Mouse (Mus musculus): ENCODE measurements around the gene Olfr524. TPM values are rescaled to one million over a fixed set of nuclear protein-coding genes. Genes with fewer than 3 reads are reported as not detected.

Olfr524 gene
- total RNA-seq, 2 experiments from 2014 or later = not detected

- no peak for ATAC-seq (replicated peaks; ENCODE audit: poor library complexity, severe bottlenecking)
These were observed 17.9 kb downstream of the Olfr524 start for GRCm38 (mm10) chr7:140187721-140188390.

- ATAC-seq (replicated peaks; ENCODE audit: poor library complexity, severe bottlenecking) = no peak
These were observed 18.8 kb downstream of the Olfr524 start for GRCm38 (mm10) chr7:140186646-140187620.

GRCm38 (mm10) chr7:140184206-140184605 lies 21.6 kb downstream of the Olfr524 start:
- no peak for ATAC-seq (replicated peaks; ENCODE audit: poor library complexity, severe bottlenecking)

- no peak for ATAC-seq (replicated peaks; ENCODE audit: poor library complexity, severe bottlenecking)
These were observed 25.1 kb downstream of the Olfr524 start for GRCm38 (mm10) chr7:140180692-140181091.

- no peak for ATAC-seq (replicated peaks; ENCODE audit: poor library complexity, severe bottlenecking)
These were observed 26.6 kb downstream of the Olfr524 start for GRCm38 (mm10) chr7:140179176-140179575.

GRCm38 (mm10) chr7:140172936-140173335 lies 32.8 kb downstream of the Olfr524 start, which contains the start of gene Olfr523:
Olfr523 (plus strand) TSS chr7:140173217.
- no peak for ATAC-seq (replicated peaks; ENCODE audit: poor library complexity, severe bottlenecking)

- no peak for ATAC-seq (replicated peaks; ENCODE audit: poor library complexity, severe bottlenecking)
These were observed 34.9 kb downstream of the Olfr524 start for GRCm38 (mm10) chr7:140170863-140171262.

- no peak for ATAC-seq (replicated peaks; ENCODE audit: poor library complexity, severe bottlenecking)
These were observed 36.4 kb downstream of the Olfr524 start for GRCm38 (mm10) chr7:140169386-140169785.

GRCm38 (mm10) chr7:140167950-140168349 lies 37.8 kb downstream of the Olfr524 start:
- no peak for ATAC-seq (replicated peaks; ENCODE audit: poor library complexity, severe bottlenecking)

- ATAC-seq (replicated peaks; ENCODE audit: poor library complexity, severe bottlenecking) = no peak
These were observed 41.1 kb downstream of the Olfr524 start, which contains the start of gene Olfr522 for GRCm38 (mm10) chr7:140164664-140165063. Olfr522 (minus strand) TSS chr7:140164764.

GRCm38 (mm10) chr7:140160363-140160762 lies 45.4 kb downstream of the Olfr524 start:
- ATAC-seq (replicated peaks; ENCODE audit: poor library complexity, severe bottlenecking) = no peak

- no peak for ATAC-seq (replicated peaks; ENCODE audit: poor library complexity, severe bottlenecking)
These were observed 51.4 kb downstream of the Olfr524 start, which contains the start of gene Sprn for GRCm38 (mm10) chr7:140154218-140154927. Sprn (minus strand) TSS chr7:140154877.

- ATAC-seq (replicated peaks; ENCODE audit: poor library complexity, severe bottlenecking) = no peak
These were observed 51.9 kb downstream of the Olfr524 start for GRCm38 (mm10) chr7:140153829-140154217.

- peak; percentile 59; the same call in 1 of the 2 replicates for ATAC-seq (replicated peaks; ENCODE audit: poor library complexity, severe bottlenecking)
These were observed 52.4 kb downstream of the Olfr524 start for GRCm38 (mm10) chr7:140153383-140153782.

Other genes with a start within 250 kb of the Olfr524 start
- gene 6430531B16Rik, start 227.2 kb downstream of the Olfr524 start, total RNA-seq (2014; fragmentation: Nextera tagmentation) = 0.62 TPM in 1 of 2 replicates, not detected in the other
- 0.52 TPM in 1 of 2 replicates, not detected in the other for gene 6430531B16Rik, start 227.2 kb downstream of the Olfr524 start, total RNA-seq (2017)
- 0.38 TPM in 1 of 2 replicates, not detected in the other for gene Adam8, start 213.4 kb downstream of the Olfr524 start, total RNA-seq (2014; fragmentation: Nextera tagmentation)
- gene Adam8, start 213.4 kb downstream of the Olfr524 start, total RNA-seq (2017) = 0.99 and 1.3 TPM in 2 replicates
- gene Zfp511, start 169.6 kb downstream of the Olfr524 start, total RNA-seq (2014; fragmentation: Nextera tagmentation) = 21.3 and 21.5 TPM in 2 replicates
- 20.6 and 21.5 TPM in 2 replicates for gene Zfp511, start 169.6 kb downstream of the Olfr524 start, total RNA-seq (2017)
- 19.2 and 34.8 TPM in 2 replicates for gene Tubgcp2, start 169.3 kb downstream of the Olfr524 start, total RNA-seq (2014; fragmentation: Nextera tagmentation)
- gene Tubgcp2, start 169.3 kb downstream of the Olfr524 start, total RNA-seq (2017) = 36.3 and 40.4 TPM in 2 replicates
- not detected in 2 replicates for gene Msx3, start 156.9 kb downstream of the Olfr524 start, total RNA-seq (2014; fragmentation: Nextera tagmentation)
- not detected in 2 replicates for gene Msx3, start 156.9 kb downstream of the Olfr524 start, total RNA-seq (2017)
- gene Caly, start 123.4 kb downstream of the Olfr524 start, total RNA-seq (2014; fragmentation: Nextera tagmentation) = 0.67 TPM in 1 of 2 replicates, not detected in the other
- not detected in 2 replicates for gene Caly, start 123.4 kb downstream of the Olfr524 start, total RNA-seq (2017)
- not detected in 2 replicates for gene Prap1, start 112.6 kb downstream of the Olfr524 start, total RNA-seq (2014; fragmentation: Nextera tagmentation)
- not detected in 2 replicates for gene Prap1, start 112.6 kb downstream of the Olfr524 start, total RNA-seq (2017)
- 4.3 and 13.6 TPM in 2 replicates for gene Fuom, start 103.5 kb downstream of the Olfr524 start, total RNA-seq (2014; fragmentation: Nextera tagmentation)
- 2.5 and 12.9 TPM in 2 replicates for gene Fuom, start 103.5 kb downstream of the Olfr524 start, total RNA-seq (2017)
- 37.9 and 44.7 TPM in 2 replicates for gene Paox, start 90.2 kb downstream of the Olfr524 start, total RNA-seq (2014; fragmentation: Nextera tagmentation)
- gene Paox, start 90.2 kb downstream of the Olfr524 start, total RNA-seq (2017) = 26.6 and 38.5 TPM in 2 replicates
- gene Echs1, start 89.5 kb downstream of the Olfr524 start, total RNA-seq (2014; fragmentation: Nextera tagmentation) = 97.4 and 109 TPM in 2 replicates
- gene Echs1, start 89.5 kb downstream of the Olfr524 start, total RNA-seq (2017) = 107 and 150 TPM in 2 replicates
- 11.4 and 21.0 TPM in 2 replicates for gene Mtg1, start 68.4 kb downstream of the Olfr524 start, total RNA-seq (2014; fragmentation: Nextera tagmentation)
- 9.5 and 14.4 TPM in 2 replicates for gene Mtg1, start 68.4 kb downstream of the Olfr524 start, total RNA-seq (2017)
- gene Sprn, start 51.1 kb downstream of the Olfr524 start, total RNA-seq (2014; fragmentation: Nextera tagmentation) = not detected in 2 replicates
- not detected in 2 replicates for gene Sprn, start 51.1 kb downstream of the Olfr524 start, total RNA-seq (2017)
- not detected in 2 replicates for gene Olfr522, start 41.2 kb downstream of the Olfr524 start, total RNA-seq (2014; fragmentation: Nextera tagmentation)
- gene Olfr522, start 41.2 kb downstream of the Olfr524 start, total RNA-seq (2017) = not detected in 2 replicates
- not detected in 2 replicates for gene Olfr523, start 32.7 kb downstream of the Olfr524 start, total RNA-seq (2014; fragmentation: Nextera tagmentation)
- gene Olfr523, start 32.7 kb downstream of the Olfr524 start, total RNA-seq (2017) = not detected in 2 replicates
- not detected in 2 replicates for gene Cd163l1, start 12.3 kb upstream of the Olfr524 start, total RNA-seq (2014; fragmentation: Nextera tagmentation)
- gene Cd163l1, start 12.3 kb upstream of the Olfr524 start, total RNA-seq (2017) = not detected in 2 replicates
- not detected in 2 replicates for gene 5830411N06Rik, start 41.3 kb upstream of the Olfr524 start, total RNA-seq (2014; fragmentation: Nextera tagmentation)
- not detected in 2 replicates for gene 5830411N06Rik, start 41.3 kb upstream of the Olfr524 start, total RNA-seq (2017)
- not detected in 2 replicates for gene Olfr525, start 114.9 kb upstream of the Olfr524 start, total RNA-seq (2014; fragmentation: Nextera tagmentation)
- not detected in 2 replicates for gene Olfr525, start 114.9 kb upstream of the Olfr524 start, total RNA-seq (2017)
- not detected in 2 replicates for gene Olfr527, start 128.1 kb upstream of the Olfr524 start, total RNA-seq (2014; fragmentation: Nextera tagmentation)
- not detected in 2 replicates for gene Olfr527, start 128.1 kb upstream of the Olfr524 start, total RNA-seq (2017)
- not detected in 2 replicates for gene Olfr60, start 155.7 kb upstream of the Olfr524 start, total RNA-seq (2014; fragmentation: Nextera tagmentation)
- gene Olfr60, start 155.7 kb upstream of the Olfr524 start, total RNA-seq (2017) = not detected in 2 replicates
- gene Olfr530, start 170.4 kb upstream of the Olfr524 start, total RNA-seq (2014; fragmentation: Nextera tagmentation) = not detected in 2 replicates
- not detected in 2 replicates for gene Olfr530, start 170.4 kb upstream of the Olfr524 start, total RNA-seq (2017)
- gene Olfr531, start 197.0 kb upstream of the Olfr524 start, total RNA-seq (2014; fragmentation: Nextera tagmentation) = not detected in 2 replicates
- gene Olfr531, start 197.0 kb upstream of the Olfr524 start, total RNA-seq (2017) = not detected in 2 replicates
- gene Olfr532, start 215.7 kb upstream of the Olfr524 start, total RNA-seq (2014; fragmentation: Nextera tagmentation) = not detected in 2 replicates
- gene Olfr532, start 215.7 kb upstream of the Olfr524 start, total RNA-seq (2017) = not detected in 2 replicates

Measured in granulocyte monocyte progenitor cell, adult 5-6 weeks (primary cell).